Mouse (Mus musculus): Measurements from ENCODE around the gene Tprgl. TPM values are rescaled to one million over a fixed set of nuclear protein-coding genes. Genes with fewer than 3 reads are reported as not detected.

The Tprgl gene
- polyA plus RNA-seq, 1 experiment from 2014 or later, result 134 TPM

Other genes starting within 250 kb of the Tprgl start
- gene A430005L14Rik, start 203.4 kb downstream of the Tprgl start, polyA plus RNA-seq (2015; fragmentation: Nextera tagmentation; extraction: Ambion mirVana), result 82.9 and 86.8 TPM in 2 replicates
- gene Dffb, start 185.5 kb downstream of the Tprgl start, polyA plus RNA-seq (2015; fragmentation: Nextera tagmentation; extraction: Ambion mirVana), result 12.4 and 12.7 TPM in 2 replicates
- gene Cep104, start 185.5 kb downstream of the Tprgl start, polyA plus RNA-seq (2015; fragmentation: Nextera tagmentation; extraction: Ambion mirVana), result 19.9 and 20.4 TPM in 2 replicates
- 20.3 and 20.9 TPM in 2 replicates for gene Lrrc47, start 148.9 kb downstream of the Tprgl start, polyA plus RNA-seq (2015; fragmentation: Nextera tagmentation; extraction: Ambion mirVana)
- 2.2 TPM in 2 replicates for gene Smim1, start 134.4 kb downstream of the Tprgl start, polyA plus RNA-seq (2015; fragmentation: Nextera tagmentation; extraction: Ambion mirVana)
- gene Ccdc27, start 118.0 kb downstream of the Tprgl start, polyA plus RNA-seq (2015; fragmentation: Nextera tagmentation; extraction: Ambion mirVana), result not detected in 2 replicates
- gene Trp73, start 20.5 kb downstream of the Tprgl start, polyA plus RNA-seq (2015; fragmentation: Nextera tagmentation; extraction: Ambion mirVana), result 5.2 and 5.9 TPM in 2 replicates
- 59.2 and 61.4 TPM in 2 replicates for gene Wrap73, start 18.3 kb downstream of the Tprgl start, polyA plus RNA-seq (2015; fragmentation: Nextera tagmentation; extraction: Ambion mirVana)
- 5.8 and 8.1 TPM in 2 replicates for gene Megf6, start 10.1 kb upstream of the Tprgl start, polyA plus RNA-seq (2015; fragmentation: Nextera tagmentation; extraction: Ambion mirVana)
- gene Arhgef16, start 141.0 kb upstream of the Tprgl start, polyA plus RNA-seq (2015; fragmentation: Nextera tagmentation; extraction: Ambion mirVana), result 0.22 and 0.45 TPM in 2 replicates
- gene B230104I21Rik, start 175.5 kb upstream of the Tprgl start, polyA plus RNA-seq (2015; fragmentation: Nextera tagmentation; extraction: Ambion mirVana), result 0.21 TPM in 1 of 2 replicates, not detected in the other